Mouse (Mus musculus): ENCODE data around the gene 1700029I15Rik. TPM values are rescaled to one million over a fixed set of nuclear protein-coding genes. Genes with fewer than 3 reads are reported as not detected.

1700029I15Rik gene
- polyA plus RNA-seq, 1 experiment from 2014 or later = 1.8 TPM

DNA sequence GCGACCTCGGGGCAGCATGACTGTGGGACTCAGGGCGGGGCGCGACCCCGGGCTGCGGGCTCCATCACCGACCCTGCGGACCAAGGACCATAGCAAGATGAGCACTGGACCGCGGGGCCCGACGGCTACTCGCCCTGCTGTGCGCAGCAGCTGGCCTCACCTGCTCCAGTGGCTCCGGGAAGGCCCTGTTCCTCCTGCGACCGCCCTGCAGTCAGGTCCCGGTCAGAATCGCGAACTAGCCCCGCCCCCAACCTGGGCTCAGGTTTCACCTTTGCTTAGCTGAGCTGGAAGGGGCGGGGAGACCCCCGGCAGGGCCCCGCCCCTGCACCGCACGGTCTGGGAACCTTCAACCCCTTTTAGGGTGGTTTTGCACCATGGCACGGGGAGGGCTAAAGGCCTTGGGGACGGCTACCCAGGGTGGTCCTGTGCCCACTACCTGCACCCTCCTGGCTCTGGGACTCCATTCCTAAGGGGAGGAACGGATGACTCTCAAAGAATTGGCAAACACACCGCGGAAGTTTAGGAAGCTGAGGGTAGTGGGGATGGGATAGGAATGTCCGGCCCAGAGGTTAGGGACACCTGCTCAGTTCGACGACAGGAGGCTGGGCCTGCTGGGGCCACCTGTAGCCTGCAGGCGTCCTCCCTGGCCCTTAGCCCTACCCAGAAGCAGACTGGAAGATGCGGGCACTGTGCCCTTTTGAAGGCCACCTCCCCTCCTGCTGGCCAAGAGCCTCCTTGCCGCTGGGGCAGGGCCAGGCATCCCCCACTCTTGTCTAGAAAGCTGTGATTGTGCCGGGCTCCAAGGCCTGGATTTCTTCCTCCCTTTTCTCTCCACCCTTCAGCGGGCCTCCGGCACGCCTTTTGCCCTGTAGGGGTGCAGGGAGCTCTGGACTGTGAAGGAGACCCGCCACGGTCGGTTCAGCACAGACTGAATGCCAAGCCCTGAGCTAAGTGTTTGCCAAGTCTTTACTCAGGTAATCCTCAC lies 11.2 kb upstream of the 1700029I15Rik start:
- 3% methylated on average over 45 of the region's 45 CpGs for WGBS
- Histone ChIP-seq H3K4me3 (ENCODE audit: low read length) (peak overlapping the region; percentile 52), H3K9me3 (replicated peaks; ENCODE audit: control insufficient read depth, low read length) (no peaks in the 10 kb centered on the region), H3K4me1 (ENCODE audit: control insufficient read depth, insufficient read depth, low read length) (peaks cover 19% of the 10 kb centered on the region), H3K4me2 (ENCODE audit: low read depth, low read length) (peak overlapping the region; percentile 65), H3K9ac (ENCODE audit: low read length) (peak overlapping the region; percentile 44), H3K27me3 (ENCODE audit: control insufficient read depth, insufficient read depth, low read length) (peaks cover 32% of the 10 kb centered on the region), H3K36me3 (ENCODE audit: control insufficient read depth, insufficient read depth) (no peaks in the 10 kb centered on the region), H3K27ac (ENCODE audit: low read length) (peak overlapping the region; percentile 5; the same call in 1 of the 2 replicates)
- ATAC-seq (replicated peaks; ENCODE audit: extremely low read depth, insufficient read depth, low FRiP score) = no peak

DNA sequence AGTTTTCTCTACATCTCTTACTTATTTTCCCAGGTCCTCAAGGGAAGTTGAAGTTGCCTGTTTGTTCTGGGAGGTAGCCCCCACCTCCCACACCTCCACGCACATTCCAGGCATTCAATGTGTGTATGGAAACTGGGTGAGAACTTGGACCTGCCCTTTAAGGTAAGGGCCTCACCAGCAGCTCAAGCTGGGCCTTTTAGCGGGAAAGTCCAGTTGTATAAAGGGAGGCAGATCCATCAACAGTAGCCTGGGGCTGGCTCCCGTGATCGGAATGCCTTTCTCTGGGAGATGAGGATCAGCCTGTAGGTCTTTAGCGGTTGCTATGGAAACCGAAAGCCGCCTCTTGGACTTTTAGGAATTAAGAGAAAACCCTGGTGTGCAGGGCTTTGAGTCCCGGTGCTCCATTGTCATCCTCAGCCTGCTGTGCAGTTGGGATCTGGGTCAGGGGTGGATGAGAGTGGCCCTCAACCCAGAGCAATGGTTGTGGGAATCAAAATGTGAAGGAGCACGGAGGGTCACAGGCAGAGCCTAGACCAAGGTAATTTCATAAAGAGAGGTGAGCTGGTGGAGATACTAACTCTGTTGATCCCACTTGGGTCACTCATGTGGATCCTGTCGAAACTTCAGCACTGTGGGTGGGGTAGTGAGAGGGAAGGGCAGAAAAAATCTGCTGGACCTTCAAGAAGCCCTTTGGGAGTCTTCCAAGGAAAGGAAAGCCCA lies 10.2 kb upstream of the 1700029I15Rik start:
- no peak overlapping the region for H3K4me2 ChIP-seq (ENCODE audit: low read depth, low read length)
- H3K9me3 ChIP-seq (replicated peaks; ENCODE audit: control insufficient read depth, low read length) = no peaks in the 10 kb centered on the region
- H3K9ac ChIP-seq (ENCODE audit: low read length) = no peak overlapping the region
- peaks cover 32% of the 10 kb centered on the region for H3K27me3 ChIP-seq (ENCODE audit: control insufficient read depth, insufficient read depth, low read length)
- no peak overlapping the region for H3K27ac ChIP-seq (ENCODE audit: low read length)
- no peak for ATAC-seq (replicated peaks; ENCODE audit: extremely low read depth, insufficient read depth, low FRiP score)
- no peak overlapping the region for H3K4me3 ChIP-seq (ENCODE audit: low read length)
- 29% methylated on average over 10 of the region's 10 CpGs for WGBS
- H3K36me3 ChIP-seq (ENCODE audit: control insufficient read depth, insufficient read depth) = no peaks in the 10 kb centered on the region
- peaks cover 23% of the 10 kb centered on the region for H3K4me1 ChIP-seq (ENCODE audit: control insufficient read depth, insufficient read depth, low read length)

DNA sequence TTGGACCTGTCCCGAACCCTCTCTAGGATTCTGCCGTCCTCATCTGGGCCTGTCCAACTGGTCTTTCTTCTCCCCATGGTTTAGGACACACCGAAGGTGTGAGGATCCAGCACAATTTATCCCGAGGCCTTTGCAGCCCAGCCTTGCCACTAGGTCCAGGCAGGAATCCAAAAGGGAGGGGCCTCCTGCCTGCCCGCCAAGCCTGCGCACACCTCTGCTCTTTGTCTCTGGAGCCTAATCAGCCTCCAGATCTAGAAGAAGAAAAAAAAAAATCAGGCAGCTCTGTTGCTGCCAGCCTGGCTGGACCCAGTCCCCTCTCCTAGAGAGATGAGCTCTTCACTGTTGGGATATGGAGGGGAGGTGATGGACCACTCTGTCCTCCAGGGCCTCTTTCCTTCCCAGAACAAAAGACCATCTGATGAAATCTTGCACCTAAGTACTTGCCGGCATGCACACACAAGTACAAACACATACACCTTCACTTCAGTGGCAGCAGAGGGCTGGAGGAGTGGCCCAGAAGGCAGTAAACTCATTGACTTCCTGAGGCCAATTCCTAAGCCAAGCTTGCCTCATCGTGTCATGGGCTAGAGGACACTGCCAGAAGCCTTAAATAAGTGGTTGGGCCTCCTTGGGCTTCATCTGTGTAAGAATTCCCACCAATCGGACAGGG lies 9.4 kb upstream of the 1700029I15Rik start:
- Histone ChIP-seq H3K9ac (ENCODE audit: low read length) (no peak overlapping the region), H3K4me3 (ENCODE audit: low read length) (no peak overlapping the region), H3K36me3 (ENCODE audit: control insufficient read depth, insufficient read depth) (no peaks in the 10 kb centered on the region), H3K9me3 (replicated peaks; ENCODE audit: control insufficient read depth, low read length) (no peaks in the 10 kb centered on the region), H3K27ac (ENCODE audit: low read length) (peak overlapping the region; percentile 29), H3K27me3 (ENCODE audit: control insufficient read depth, insufficient read depth, low read length) (peaks cover 32% of the 10 kb centered on the region), H3K4me1 (ENCODE audit: control insufficient read depth, insufficient read depth, low read length) (peaks cover 20% of the 10 kb centered on the region), H3K4me2 (ENCODE audit: low read depth, low read length) (no peak overlapping the region)
- no peak for ATAC-seq (replicated peaks; ENCODE audit: extremely low read depth, insufficient read depth, low FRiP score)
- WGBS = 57% methylated on average over 9 of the region's 9 CpGs

GRCm38 (mm10) chr2:92373437-92373813 lies 8.9 kb upstream of the 1700029I15Rik start:
- Histone ChIP-seq H3K4me1 (ENCODE audit: control insufficient read depth, insufficient read depth, low read length) (peaks cover 20% of the 10 kb centered on the region), H3K9me3 (replicated peaks; ENCODE audit: control insufficient read depth, low read length) (no peaks in the 10 kb centered on the region), H3K4me2 (ENCODE audit: low read depth, low read length) (no peak overlapping the region), H3K9ac (ENCODE audit: low read length) (no peak overlapping the region), H3K4me3 (ENCODE audit: low read length) (no peak overlapping the region), H3K27ac (ENCODE audit: low read length) (no peak overlapping the region), H3K36me3 (ENCODE audit: control insufficient read depth, insufficient read depth) (peaks cover under 1% of the 10 kb centered on the region; the same call in 1 of the 2 replicates), H3K27me3 (ENCODE audit: control insufficient read depth, insufficient read depth, low read length) (peaks cover 32% of the 10 kb centered on the region)
- ATAC-seq (replicated peaks; ENCODE audit: extremely low read depth, insufficient read depth, low FRiP score) = no peak
- WGBS = 71% methylated on average over 11 of the region's 11 CpGs

DNA sequence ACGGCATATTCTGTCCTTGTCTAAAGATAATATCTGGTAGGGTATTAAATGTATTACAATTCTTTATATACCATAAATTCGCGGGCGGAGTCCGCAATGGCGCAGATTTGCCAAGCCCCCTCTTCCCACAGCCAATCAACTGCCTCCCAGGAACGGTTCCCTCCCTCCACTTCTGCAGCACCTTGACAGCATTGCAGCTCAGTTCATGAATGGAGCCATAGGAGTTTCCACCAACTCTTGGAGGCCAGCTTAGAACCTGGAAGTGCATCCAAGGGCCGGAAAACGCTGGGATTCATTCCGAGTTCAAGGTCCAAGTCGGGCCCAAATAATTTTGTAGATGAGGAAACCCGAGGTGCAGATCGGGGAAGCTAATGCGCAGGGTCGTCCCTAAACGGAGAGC lies 7.8 kb upstream of the 1700029I15Rik start, which contains the start of the genes Pex16 and Large2:
Pex16 (plus strand) TSS at position 163 of the 400 bp plus-strand sequence.
Large2 (minus strand) TSS at position 356 of the 400 bp plus-strand sequence.
- Histone ChIP-seq H3K27ac (ENCODE audit: low read length) (peak within 1 kb of the TSS; percentile 73), H3K4me2 (ENCODE audit: low read depth, low read length) (peak within 1 kb of the TSS; percentile 94), H3K27me3 (ENCODE audit: control insufficient read depth, insufficient read depth, low read length) (peaks cover 27% of the 10 kb centered on the region), H3K9ac (ENCODE audit: low read length) (peak within 1 kb of the TSS; percentile 89), H3K9me3 (replicated peaks; ENCODE audit: control insufficient read depth, low read length) (no peaks in the 10 kb centered on the region), H3K36me3 (ENCODE audit: control insufficient read depth, insufficient read depth) (peaks cover 7% of the 10 kb centered on the region; the same call in 1 of the 2 replicates), H3K4me1 (ENCODE audit: control insufficient read depth, insufficient read depth, low read length) (peaks cover 20% of the 10 kb centered on the region), H3K4me3 (ENCODE audit: low read length) (peak within 1 kb of the TSS; percentile 96)
- ATAC-seq (replicated peaks; ENCODE audit: extremely low read depth, insufficient read depth, low FRiP score) = no peak
- 3% methylated on average over 16 of the region's 16 CpGs for WGBS

- Histone ChIP-seq H3K9me3 (replicated peaks; ENCODE audit: control insufficient read depth, low read length) (no peaks in the 10 kb centered on the region), H3K4me2 (ENCODE audit: low read depth, low read length) (peak overlapping the region; percentile 94), H3K9ac (ENCODE audit: low read length) (peak overlapping the region; percentile 89), H3K4me3 (ENCODE audit: low read length) (peak overlapping the region; percentile 96), H3K27me3 (ENCODE audit: control insufficient read depth, insufficient read depth, low read length) (peaks cover 21% of the 10 kb centered on the region), H3K36me3 (ENCODE audit: control insufficient read depth, insufficient read depth) (peaks cover 7% of the 10 kb centered on the region; the same call in 1 of the 2 replicates), H3K27ac (ENCODE audit: low read length) (peak overlapping the region; percentile 73), H3K4me1 (ENCODE audit: control insufficient read depth, insufficient read depth, low read length) (peaks cover 20% of the 10 kb centered on the region)
- WGBS = under 1% methylated on average over 29 of the region's 29 CpGs
- peak; percentile 96 for ATAC-seq (replicated peaks; ENCODE audit: extremely low read depth, insufficient read depth, low FRiP score)
Measured at GRCm38 (mm10) chr2:92375099-92375623, 7.2 kb upstream of the 1700029I15Rik start.

- ATAC-seq (replicated peaks; ENCODE audit: extremely low read depth, insufficient read depth, low FRiP score) = no peak
- Histone ChIP-seq H3K27me3 (ENCODE audit: control insufficient read depth, insufficient read depth, low read length) (peaks cover 16% of the 10 kb centered on the region), H3K4me1 (ENCODE audit: control insufficient read depth, insufficient read depth, low read length) (peaks cover 19% of the 10 kb centered on the region), H3K9me3 (replicated peaks; ENCODE audit: control insufficient read depth, low read length) (no peaks in the 10 kb centered on the region), H3K4me3 (ENCODE audit: low read length) (peak overlapping the region; percentile 96), H3K4me2 (ENCODE audit: low read depth, low read length) (peak overlapping the region; percentile 94), H3K36me3 (ENCODE audit: control insufficient read depth, insufficient read depth) (peaks cover 7% of the 10 kb centered on the region; the same call in 1 of the 2 replicates), H3K9ac (ENCODE audit: low read length) (peak overlapping the region; percentile 89), H3K27ac (ENCODE audit: low read length) (peak overlapping the region; percentile 73)
- 8% methylated on average over 10 of the region's 10 CpGs for WGBS
Measured at GRCm38 (mm10) chr2:92375788-92376187, 6.5 kb upstream of the 1700029I15Rik start.

DNA sequence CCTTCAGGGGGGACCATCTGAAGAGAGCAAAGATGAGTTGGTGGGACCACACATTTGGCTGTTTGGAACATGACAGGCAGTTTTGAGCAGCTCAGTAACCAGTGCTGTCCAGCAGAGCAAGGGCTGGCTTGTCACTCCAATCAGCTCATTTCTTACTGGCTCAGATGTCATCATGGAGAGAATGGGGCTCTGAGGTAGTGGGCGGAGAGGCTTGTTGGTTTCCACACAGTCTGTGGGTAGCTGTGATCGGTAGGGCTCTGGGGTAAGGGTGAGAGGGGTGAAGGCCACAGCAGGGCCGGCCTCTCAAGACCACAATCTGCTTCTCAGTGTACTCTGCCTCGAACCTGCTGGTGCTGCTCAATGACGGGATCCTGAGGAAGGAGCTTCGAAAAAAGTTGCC lies 6.0 kb upstream of the 1700029I15Rik start:
- peak overlapping the region; percentile 94 for H3K4me2 ChIP-seq (ENCODE audit: low read depth, low read length)
- no peak for ATAC-seq (replicated peaks; ENCODE audit: extremely low read depth, insufficient read depth, low FRiP score)
- 83% methylated on average over 6 of the region's 6 CpGs for WGBS
- no peak overlapping the region for H3K27ac ChIP-seq (ENCODE audit: low read length)
- peaks cover 8% of the 10 kb centered on the region; the same call in 1 of the 2 replicates for H3K36me3 ChIP-seq (ENCODE audit: control insufficient read depth, insufficient read depth)
- no peaks in the 10 kb centered on the region for H3K9me3 ChIP-seq (replicated peaks; ENCODE audit: control insufficient read depth, low read length)
- H3K4me3 ChIP-seq (ENCODE audit: low read length) = peak overlapping the region; percentile 96; the same call in 1 of the 2 replicates
- H3K27me3 ChIP-seq (ENCODE audit: control insufficient read depth, insufficient read depth, low read length) = peaks cover 11% of the 10 kb centered on the region
- peak overlapping the region; percentile 89 for H3K9ac ChIP-seq (ENCODE audit: low read length)
- H3K4me1 ChIP-seq (ENCODE audit: control insufficient read depth, insufficient read depth, low read length) = peaks cover 14% of the 10 kb centered on the region
